Mouse (Mus musculus) lung, embryonic 14.5 days (tissue): Measurements from ENCODE around the gene Gpatch2l. TPM values are rescaled to one million over a fixed set of nuclear protein-coding genes. Genes with fewer than 3 reads are reported as not detected.

Experiments
- ATAC-seq: fragments of 200-750 bp; cut with Nextera tagmentation; 2 replicates; pipeline ENCODE4 v1.8.0; 2017; ENCODE audit warnings: mild to moderate bottlenecking, moderate TSS enrichment, moderate library complexity; ENCODE audit not compliant: insufficient read depth
- DNase-seq: peaks from one replicate; pipeline ENCODE4 v3.0.0-alpha.2; 2015
- H3K27ac ChIP-seq: fragments of 300-500 bp; sonication (generic); 2 replicates; pipeline ENCODE4 v1.5.1; 2014; ENCODE audit warnings: low read depth, mild to moderate bottlenecking, moderate library complexity
- H3K27me3 ChIP-seq: fragments of 300-500 bp; sonication (generic); 2 replicates; pipeline ENCODE4 v1.6.1; 2014; ENCODE audit warnings: low read length, control low read depth; ENCODE audit not compliant: insufficient read depth
- H3K36me3 ChIP-seq: fragments of 300-500 bp; sonication (generic); 2 replicates; pipeline ENCODE4 v1.6.1; 2014; ENCODE audit warnings: control low read depth; ENCODE audit not compliant: insufficient read depth
- H3K4me1 ChIP-seq: fragments of 300-500 bp; sonication (generic); 2 replicates; pipeline ENCODE4 v1.6.1; 2014; ENCODE audit warnings: antibody characterized with exemption, control low read depth; ENCODE audit not compliant: insufficient read depth
- H3K4me2 ChIP-seq: fragments of 300-500 bp; sonication (generic); 2 replicates; pipeline ENCODE4 v1.6.1; 2014; ENCODE audit warnings: mild to moderate bottlenecking
- H3K4me3 ChIP-seq: fragments of 300-500 bp; sonication (generic); 2 replicates; pipeline ENCODE4 v1.5.1; 2014; ENCODE audit warnings: low read depth, low read length
- H3K9ac ChIP-seq: fragments of 300-500 bp; sonication (generic); 2 replicates; pipeline ENCODE4 v1.6.1; 2014
- H3K9me3 ChIP-seq: fragments of 300-500 bp; sonication (generic); 2 replicates; pipeline ENCODE4 v1.6.1; 2016; ENCODE audit warnings: low read depth, low read length, control low read depth
- CTCF ChIP-seq: IDR thresholded peaks from 2 replicates; pipeline ENCODE4 v1.5.1; 2016; ENCODE audit warnings: antibody characterized with exemption, low read depth
- WGBS: fragments of 180-500 bp; shearing (Covaris S2); extraction: QIAGEN DNeasy Blood & Tissue Kit; methylation state at CpG from one replicate; pipeline ENCODE4 v1.1.7; 2014; 5-methylcytosine and 5-hydroxymethylcytosine counted together
- polyA plus RNA-seq: library from polyadenylated mRNA; unstranded; fragments of >200 nt; fragmentation: Nextera tagmentation; extraction: Ambion mirVana; gene quantifications from 2 replicates; pipeline ENCODE4 v1.2.1, GENCODE M21; 2014

Gene Gpatch2l
- polyA plus RNA-seq, 1 experiment from 2014 or later, result 18.2 TPM

DNA sequence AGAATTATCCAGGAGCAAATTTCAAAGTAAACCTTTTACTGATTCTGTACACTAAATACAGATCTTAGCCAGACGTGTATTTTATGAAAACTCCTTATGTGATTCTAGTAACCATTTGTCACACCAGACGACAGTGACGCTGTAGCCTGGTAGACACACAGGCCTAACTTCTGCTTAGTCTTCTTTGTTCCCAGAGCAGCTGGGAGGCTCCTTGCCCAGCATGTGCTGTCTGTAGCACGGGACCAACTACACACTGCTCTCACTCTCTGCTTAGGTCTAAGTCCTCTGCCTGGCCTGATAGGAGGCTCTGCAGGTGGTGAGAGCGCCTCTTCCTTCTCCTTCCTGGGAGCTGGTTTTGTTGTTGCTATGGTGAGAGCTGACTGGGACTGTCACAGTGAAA is 35.2 kb downstream of the Gpatch2l start:
- Histone ChIP-seq H3K9ac (no peak overlapping the region), H3K4me3 (no peak overlapping the region), H3K36me3 (peaks cover 38% of the 10 kb centered on the region), H3K9me3 (no peaks in the 10 kb centered on the region), H3K27ac (no peak overlapping the region), H3K4me2 (no peak overlapping the region), H3K4me1 (no peaks in the 10 kb centered on the region), H3K27me3 (no peaks in the 10 kb centered on the region)
- no peak for DNase-seq
- 62% methylated on average over 5 of the region's 5 CpGs for WGBS
- no peak for ATAC-seq
- no peak for TF ChIP-seq CTCF

DNA sequence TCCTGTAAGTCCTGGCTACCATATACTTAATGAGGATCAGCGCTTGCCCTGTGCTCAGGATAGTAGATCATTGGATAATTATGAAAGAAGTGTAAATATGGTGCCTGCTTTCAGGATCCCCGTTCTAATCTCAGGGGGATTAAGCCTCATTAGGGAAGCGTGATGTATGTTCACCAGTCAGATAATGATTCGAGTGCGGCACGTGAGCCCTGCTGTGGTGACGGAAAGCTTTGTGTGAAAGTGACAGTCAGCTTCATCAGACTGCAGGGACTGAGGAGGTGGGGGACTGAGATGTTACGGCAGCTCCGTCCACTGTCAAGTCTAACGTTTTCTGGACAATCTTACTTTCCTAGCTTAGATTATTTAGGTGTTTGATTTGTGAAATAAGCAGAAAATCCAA is 38.3 kb downstream of the Gpatch2l start:
- no peaks in the 10 kb centered on the region for H3K4me1 ChIP-seq
- peaks cover 40% of the 10 kb centered on the region for H3K36me3 ChIP-seq
- H3K9me3 ChIP-seq, result no peaks in the 10 kb centered on the region
- 60% methylated on average over 10 of the region's 10 CpGs for WGBS
- no peak overlapping the region for H3K4me2 ChIP-seq
- H3K9ac ChIP-seq, result no peak overlapping the region
- no peak for TF ChIP-seq CTCF
- ATAC-seq, result no peak
- DNase-seq, result no peak
- H3K27me3 ChIP-seq, result no peaks in the 10 kb centered on the region
- no peak overlapping the region for H3K4me3 ChIP-seq
- H3K27ac ChIP-seq, result no peak overlapping the region

DNA sequence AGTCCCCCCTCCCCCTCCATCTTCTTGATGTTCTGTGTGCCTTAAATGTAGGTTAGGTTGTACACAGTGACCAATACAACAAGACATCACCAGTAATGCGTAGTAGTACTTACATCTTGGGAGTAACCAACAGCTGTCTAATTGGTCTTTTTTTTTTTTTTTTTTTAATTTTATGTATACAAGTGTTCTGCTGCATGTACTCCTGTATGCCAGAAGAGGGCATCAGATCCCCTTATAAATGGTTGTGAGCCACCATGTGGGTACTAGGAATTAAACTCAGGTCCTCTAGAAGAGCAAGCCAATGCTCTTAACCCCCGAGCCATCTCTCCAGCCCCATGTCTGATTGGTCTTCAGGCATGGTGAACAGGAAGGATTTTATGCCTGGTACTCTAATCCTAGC is 44.0 kb downstream of the Gpatch2l start:
- no peak overlapping the region for H3K4me2 ChIP-seq
- no peak overlapping the region for H3K4me3 ChIP-seq
- H3K4me1 ChIP-seq, result no peaks in the 10 kb centered on the region
- no peaks in the 10 kb centered on the region for H3K9me3 ChIP-seq
- no peak overlapping the region for H3K27ac ChIP-seq
- H3K27me3 ChIP-seq, result no peaks in the 10 kb centered on the region
- 92% methylated on average over 2 of the region's 2 CpGs for whole genome bisulfite sequencing
- H3K36me3 ChIP-seq, result peaks cover 45% of the 10 kb centered on the region
- peak; percentile 14; the same call in 1 of the 2 replicates for TF ChIP-seq CTCF
- H3K9ac ChIP-seq, result no peak overlapping the region
- ATAC-seq (no peak), DNase-seq (no peak)

DNA sequence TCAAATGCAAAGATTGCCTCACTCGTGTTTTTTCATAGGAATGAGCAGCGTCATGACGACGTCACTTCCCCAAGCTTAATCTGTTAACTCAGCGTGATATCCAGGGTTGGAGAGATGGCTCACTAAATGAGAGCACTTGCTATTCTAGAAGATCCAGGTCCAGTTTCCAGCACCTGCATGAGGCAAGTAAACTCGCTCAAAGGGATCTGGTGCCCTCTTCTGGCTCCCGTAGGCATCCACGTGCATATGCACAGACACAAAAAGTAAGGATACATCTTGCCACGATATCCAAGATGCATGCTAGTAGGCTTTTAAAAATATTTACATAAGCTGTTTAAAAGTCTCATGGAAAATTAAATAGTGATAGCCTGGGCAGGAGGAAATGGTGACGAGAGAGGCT is 55.8 kb downstream of the Gpatch2l start:
- no peaks in the 10 kb centered on the region for H3K27me3 ChIP-seq
- no peak overlapping the region for H3K9ac ChIP-seq
- no peaks in the 10 kb centered on the region for H3K4me1 ChIP-seq
- H3K36me3 ChIP-seq, result no peaks in the 10 kb centered on the region
- no peak overlapping the region for H3K4me3 ChIP-seq
- peak; percentile 32; the same call in 1 of the 2 replicates for TF ChIP-seq CTCF
- no peak overlapping the region for H3K4me2 ChIP-seq
- no peak for ATAC-seq
- no peak overlapping the region for H3K27ac ChIP-seq
- 69% methylated on average over 10 of the region's 10 CpGs for WGBS
- no peaks in the 10 kb centered on the region for H3K9me3 ChIP-seq
- no peak for DNase-seq

DNA sequence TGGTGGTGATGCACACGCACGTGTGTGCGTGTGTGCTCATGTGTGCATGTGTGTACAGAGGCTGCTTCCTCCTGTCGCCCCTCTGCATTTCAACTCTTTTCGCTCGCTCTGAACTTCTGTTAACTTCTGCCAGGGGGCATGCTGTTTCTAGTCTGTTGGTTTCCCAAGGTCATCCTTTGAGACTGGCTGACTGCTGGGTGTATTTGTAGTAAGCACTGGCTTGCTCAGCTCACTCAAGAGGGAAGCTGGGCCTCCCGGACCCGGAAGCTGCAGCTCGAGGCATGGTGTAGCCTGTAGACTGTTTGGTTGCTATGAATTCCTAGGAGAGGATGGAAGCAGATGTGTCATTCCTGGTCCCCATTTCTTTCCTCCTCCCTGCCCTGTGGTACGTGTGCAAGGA is 61.3 kb downstream of the Gpatch2l start:
- Histone ChIP-seq H3K4me1 (no peaks in the 10 kb centered on the region), H3K4me2 (no peak overlapping the region), H3K9me3 (no peaks in the 10 kb centered on the region), H3K27me3 (no peaks in the 10 kb centered on the region), H3K4me3 (no peak overlapping the region), H3K36me3 (no peaks in the 10 kb centered on the region), H3K27ac (no peak overlapping the region), H3K9ac (no peak overlapping the region)
- 86% methylated on average over 10 of the region's 10 CpGs for WGBS
- ATAC-seq, result no peak
- TF ChIP-seq CTCF, result no peak
- DNase-seq, result no peak

DNA sequence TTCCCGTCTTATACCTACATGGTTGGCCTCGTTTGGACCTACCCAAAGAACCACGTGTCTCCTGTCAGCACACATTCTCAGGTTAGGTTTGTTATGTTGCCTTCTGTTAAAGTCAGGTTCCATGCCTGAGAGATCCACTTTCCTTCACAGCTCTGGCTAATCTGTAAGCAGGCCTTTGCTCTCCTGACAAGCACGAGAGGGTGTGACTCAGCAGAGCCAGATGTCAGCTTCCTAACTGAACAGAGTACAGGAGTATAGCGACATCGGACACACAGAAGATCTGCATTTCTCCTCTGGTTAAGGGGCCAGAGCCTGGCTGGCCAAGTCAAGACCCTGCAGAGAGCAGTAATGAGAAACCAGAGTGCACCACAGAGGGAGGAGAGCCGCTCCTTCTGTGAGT is 63.4 kb downstream of the Gpatch2l start:
- Histone ChIP-seq H3K4me2 (peak overlapping the region; percentile 56), H3K4me3 (peak overlapping the region; percentile 30), H3K4me1 (no peaks in the 10 kb centered on the region), H3K36me3 (no peaks in the 10 kb centered on the region), H3K9me3 (no peaks in the 10 kb centered on the region), H3K27ac (no peak overlapping the region), H3K9ac (peak overlapping the region; percentile 11; the same call in 1 of the 2 replicates), H3K27me3 (no peaks in the 10 kb centered on the region)
- no peak for TF ChIP-seq CTCF
- 33% methylated on average over 7 of the region's 7 CpGs for WGBS
- peak; percentile 23 for DNase-seq
- ATAC-seq, result no peak

DNA sequence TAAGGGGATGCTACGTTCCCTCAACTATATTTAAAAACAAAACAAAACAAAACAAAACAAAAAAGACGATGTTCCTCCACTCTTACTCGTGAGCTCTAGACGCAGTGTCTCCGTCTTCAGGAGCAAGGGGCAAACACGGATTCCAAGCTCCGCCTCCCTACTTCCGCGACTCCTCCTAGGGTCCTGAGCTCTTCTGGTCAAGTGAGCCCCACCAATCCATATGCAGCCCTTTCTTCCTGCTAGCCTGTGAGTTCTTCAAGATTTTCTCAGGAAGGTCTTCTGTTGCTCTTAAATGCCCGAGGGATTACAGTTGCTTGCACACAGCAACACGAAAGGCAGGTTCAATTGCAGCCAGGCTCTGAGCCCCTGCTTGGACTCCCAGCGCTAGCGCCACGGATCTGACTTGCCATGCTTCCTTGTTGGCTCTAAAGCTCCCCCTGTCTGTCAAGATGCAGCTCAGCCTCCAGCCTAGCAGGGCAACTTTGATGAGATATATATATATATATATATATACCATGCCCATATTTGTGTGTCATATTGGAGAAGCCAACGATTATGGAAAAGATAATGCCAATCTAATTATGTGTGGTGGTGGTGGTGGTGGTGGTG is 64.1 kb downstream of the Gpatch2l start:
- H3K4me1 ChIP-seq, result no peaks in the 10 kb centered on the region
- H3K9me3 ChIP-seq, result no peaks in the 10 kb centered on the region
- H3K36me3 ChIP-seq, result no peaks in the 10 kb centered on the region
- peak overlapping the region; percentile 56 for H3K4me2 ChIP-seq
- WGBS, result 19% methylated on average over 15 of the region's 15 CpGs
- peak overlapping the region; percentile 30 for H3K4me3 ChIP-seq
- DNase-seq, result peak; percentile 59
- peak overlapping the region; percentile 11; the same call in 1 of the 2 replicates for H3K9ac ChIP-seq
- no peak overlapping the region for H3K27ac ChIP-seq
- peak; percentile 55 for TF ChIP-seq CTCF
- no peaks in the 10 kb centered on the region for H3K27me3 ChIP-seq
- peak; percentile 63; the same call in 1 of the 2 replicates for ATAC-seq
